Mouse (Mus musculus) small intestine, adult 2 months (tissue): ENCODE measurements around the gene Ipo4. TPM values are rescaled to one million over a fixed set of nuclear protein-coding genes. Genes with fewer than 3 reads are reported as not detected.

Source experiments
- H3K27ac ChIP-seq: fragments of 200-500 bp; 2 replicates; pipeline ENCODE4 v1.5.1; 2012; ENCODE audit warnings: low read depth, low read length, control low read depth, inconsistent platforms; ENCODE audit not compliant: insufficient read depth
- H3K27me3 ChIP-seq: fragments of 200-500 bp; 2 replicates; pipeline ENCODE4 v1.6.1; 2012; ENCODE audit warnings: mild to moderate bottlenecking, moderate library complexity, low read length, inconsistent platforms; ENCODE audit not compliant: control insufficient read depth, insufficient read depth
- H3K36me3 ChIP-seq: fragments of 200-500 bp; 2 replicates; pipeline ENCODE4 v1.6.1; 2012; ENCODE audit warnings: mild to moderate bottlenecking, low read length, control low read depth, inconsistent platforms; ENCODE audit not compliant: control insufficient read depth, insufficient read depth
- H3K4me1 ChIP-seq: fragments of 200-500 bp; 2 replicates; pipeline ENCODE4 v1.6.1; 2012; ENCODE audit warnings: low read length, inconsistent platforms, mixed read lengths; ENCODE audit not compliant: control insufficient read depth, insufficient read depth, insufficient read length
- H3K4me3 ChIP-seq: fragments of 200-500 bp; 2 replicates; pipeline ENCODE4 v1.5.1; 2012; ENCODE audit warnings: low read depth, mild to moderate bottlenecking, control low read depth, inconsistent platforms, low read length, moderate library complexity
- CTCF ChIP-seq: fragments of 200-500 bp; IDR thresholded peaks from 2 replicates; pipeline ENCODE4 v1.5.1; 2012; ENCODE audit warnings: low read depth, mild to moderate bottlenecking, control low read depth, inconsistent platforms, low read length, moderate library complexity, mixed read lengths; ENCODE audit not compliant: insufficient replicate concordance, insufficient read length; ENCODE audit errors: extremely low read depth
- POLR2A ChIP-seq: fragments of 200-500 bp; IDR thresholded peaks from 2 replicates; pipeline ENCODE4 v1.6.1; 2012; ENCODE audit warnings: low read depth, mild to moderate bottlenecking, control low read depth, inconsistent platforms, low read length, moderate library complexity
- WGBS: fragments of 180-500 bp; shearing (Covaris S2); methylation state at CpG from one replicate; pipeline ENCODE4 v1.1.7; 2018; 5-methylcytosine and 5-hydroxymethylcytosine counted together
- polyA plus RNA-seq: library from polyadenylated mRNA; depleted of rRNA; stranded (reverse); fragments of >200 nt; gene quantifications from 2 replicates; pipeline ENCODE4 v1.2.3, GENCODE M21; 2012

Ipo4 gene
- polyA plus RNA-seq, 1 experiment = 37.2 TPM

DNA sequence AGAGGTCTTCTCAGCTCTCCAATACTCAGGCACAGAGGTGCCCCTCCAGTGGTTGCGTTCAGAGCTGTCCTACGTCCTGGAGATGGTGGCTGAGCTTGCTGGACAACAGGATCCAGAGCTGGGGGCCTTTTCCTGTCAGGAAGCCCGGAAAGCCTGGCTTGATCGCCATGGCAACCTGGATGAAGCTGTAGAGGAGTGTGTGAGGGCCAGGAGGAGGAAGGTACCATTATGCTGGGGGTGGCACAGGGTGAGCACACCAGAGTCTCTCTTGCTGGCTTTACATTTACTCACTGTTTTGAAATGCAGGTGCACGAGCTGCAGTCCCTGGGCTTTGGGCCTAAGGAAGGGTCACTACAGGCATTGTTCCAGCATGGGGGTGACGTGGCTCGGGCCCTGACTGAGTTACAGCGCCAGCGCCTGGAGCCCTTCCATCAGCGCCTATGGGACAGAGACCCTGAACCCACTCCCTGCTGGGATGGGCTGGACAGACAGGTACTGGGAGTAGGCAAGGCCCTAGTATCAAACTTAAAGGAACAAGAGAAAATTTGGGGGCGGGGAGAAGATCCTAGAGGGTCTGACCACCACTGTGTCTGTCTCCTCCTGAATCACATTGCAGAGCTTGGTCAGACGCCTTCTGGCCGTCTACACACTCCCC is 39.6 kb downstream of the Ipo4 start:
- TF ChIP-seq POLR2A = no peak
- no peak for TF ChIP-seq CTCF
- peaks cover 58% of the 10 kb centered on the region for H3K36me3 ChIP-seq
- H3K4me3 ChIP-seq = no peak overlapping the region

DNA sequence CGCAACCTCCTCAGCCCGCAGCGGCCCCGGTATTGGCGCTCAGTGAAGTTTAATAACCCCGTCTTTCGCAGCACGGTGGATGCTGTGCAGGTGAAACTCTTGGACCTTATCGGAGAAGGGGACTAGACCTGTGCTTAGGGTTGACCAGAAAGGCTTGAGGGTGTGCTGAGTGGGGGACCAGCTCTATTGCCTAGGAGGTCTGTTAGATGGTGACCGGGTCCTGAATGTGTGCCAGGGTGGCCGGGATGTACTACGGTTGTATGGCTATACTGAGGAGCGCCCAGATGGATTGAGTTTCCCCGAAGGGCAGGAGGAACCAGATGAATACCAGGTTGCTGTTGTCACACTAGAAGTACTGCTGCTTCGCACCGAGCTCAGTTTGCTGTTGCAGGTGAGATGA is 43.5 kb downstream of the Ipo4 start:
- H3K4me1 ChIP-seq = peaks cover 7% of the 10 kb centered on the region
- H3K36me3 ChIP-seq = peaks cover 44% of the 10 kb centered on the region
- 1% methylated on average over 16 of the region's 16 CpGs for WGBS
- no peak for TF ChIP-seq CTCF
- TF ChIP-seq POLR2A = no peak
- no peaks in the 10 kb centered on the region for H3K27me3 ChIP-seq
- peak overlapping the region; percentile 87 for H3K27ac ChIP-seq
- peak overlapping the region; percentile 86 for H3K4me3 ChIP-seq

More for the DNA sequence above, 39.6 kb downstream of the Ipo4 start:
- WGBS = 89% methylated on average over 13 of the region's 13 CpGs
- Histone ChIP-seq H3K27ac (no peak overlapping the region), H3K27me3 (no peaks in the 10 kb centered on the region), H3K4me1 (peaks cover 4% of the 10 kb centered on the region)

DNA sequence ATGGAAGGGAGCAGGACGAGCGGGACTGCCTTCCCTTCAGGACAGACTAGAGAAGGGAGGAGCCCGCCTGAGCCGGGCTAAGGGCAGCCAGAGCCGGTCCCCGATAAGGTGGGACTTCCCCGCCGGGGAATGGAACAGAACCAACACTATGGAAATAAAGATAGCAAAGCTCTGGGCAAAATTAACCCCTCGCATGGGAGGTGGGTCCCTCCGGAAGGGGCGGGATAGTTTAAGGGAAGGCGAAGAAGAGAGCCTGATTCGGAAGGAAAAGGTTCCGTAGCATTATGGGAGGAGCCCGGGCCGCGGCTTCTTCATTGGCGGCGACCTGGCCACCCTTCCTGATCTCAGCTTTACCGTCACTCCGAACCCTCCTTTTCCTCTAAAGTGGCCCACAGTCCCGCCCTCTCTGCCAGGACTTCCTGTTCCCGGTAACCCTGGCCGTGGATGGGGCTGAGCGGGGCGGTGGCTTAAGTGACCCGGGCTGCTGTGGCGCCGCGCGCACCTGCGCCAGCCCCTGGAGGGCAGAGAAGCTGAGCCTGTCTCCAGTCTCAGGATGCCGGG is 44.3 kb downstream of the Ipo4 start, which contains the start of gene Rnf31:
Rnf31 (plus strand) TSS at position 378 of the 561 bp plus-strand sequence.
- Histone ChIP-seq H3K36me3 (peaks cover 40% of the 10 kb centered on the region), H3K4me3 (peak within 1 kb of the TSS; percentile 86), H3K4me1 (peaks cover 7% of the 10 kb centered on the region), H3K27ac (peak within 1 kb of the TSS; percentile 99), H3K27me3 (no peaks in the 10 kb centered on the region)
- WGBS = under 1% methylated on average over 33 of the region's 33 CpGs
- TF ChIP-seq POLR2A = peak; percentile 85
- TF ChIP-seq CTCF = no peak

DNA sequence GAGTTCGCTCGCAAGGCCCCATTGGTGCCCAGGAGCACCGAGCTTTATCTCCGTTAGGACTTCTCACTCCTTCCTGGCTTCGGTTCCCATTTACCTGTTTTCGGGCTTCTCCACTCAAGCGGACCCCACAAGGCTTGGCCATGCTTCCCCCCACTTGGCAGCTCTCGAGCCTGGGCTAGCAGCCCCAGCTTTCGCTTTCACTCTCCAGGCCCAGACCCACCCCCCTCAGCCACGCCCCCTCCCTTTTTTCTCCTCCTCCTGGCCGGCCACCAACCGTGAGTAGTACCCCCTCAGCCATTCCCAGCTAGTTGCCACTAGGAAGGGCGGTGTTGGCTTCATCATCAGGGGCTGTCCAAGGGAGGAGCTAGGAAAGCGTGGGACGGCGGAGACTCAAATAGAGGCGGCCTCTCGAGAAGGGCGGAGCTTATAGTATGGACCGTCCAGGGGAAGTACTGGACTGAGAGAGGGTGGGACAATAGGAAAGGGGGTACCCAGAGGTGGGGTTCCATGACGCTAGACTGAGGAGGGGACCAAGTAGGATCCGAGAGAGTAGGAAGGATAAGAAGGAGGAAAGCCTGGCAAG is 44.9 kb downstream of the Ipo4 start, which contains the start of gene Psme2:
Psme2 (minus strand) TSS at position 366 of the 583 bp plus-strand sequence.
- Histone ChIP-seq H3K4me1 (peaks cover 7% of the 10 kb centered on the region), H3K4me3 (peak within 1 kb of the TSS; percentile 86), H3K36me3 (peaks cover 35% of the 10 kb centered on the region), H3K27me3 (no peaks in the 10 kb centered on the region), H3K27ac (peak within 1 kb of the TSS; percentile 99)
- WGBS = under 1% methylated on average over 22 of the region's 22 CpGs
- TF ChIP-seq CTCF (no peak), POLR2A (peak; percentile 52; the same call in 1 of the 2 replicates)

DNA sequence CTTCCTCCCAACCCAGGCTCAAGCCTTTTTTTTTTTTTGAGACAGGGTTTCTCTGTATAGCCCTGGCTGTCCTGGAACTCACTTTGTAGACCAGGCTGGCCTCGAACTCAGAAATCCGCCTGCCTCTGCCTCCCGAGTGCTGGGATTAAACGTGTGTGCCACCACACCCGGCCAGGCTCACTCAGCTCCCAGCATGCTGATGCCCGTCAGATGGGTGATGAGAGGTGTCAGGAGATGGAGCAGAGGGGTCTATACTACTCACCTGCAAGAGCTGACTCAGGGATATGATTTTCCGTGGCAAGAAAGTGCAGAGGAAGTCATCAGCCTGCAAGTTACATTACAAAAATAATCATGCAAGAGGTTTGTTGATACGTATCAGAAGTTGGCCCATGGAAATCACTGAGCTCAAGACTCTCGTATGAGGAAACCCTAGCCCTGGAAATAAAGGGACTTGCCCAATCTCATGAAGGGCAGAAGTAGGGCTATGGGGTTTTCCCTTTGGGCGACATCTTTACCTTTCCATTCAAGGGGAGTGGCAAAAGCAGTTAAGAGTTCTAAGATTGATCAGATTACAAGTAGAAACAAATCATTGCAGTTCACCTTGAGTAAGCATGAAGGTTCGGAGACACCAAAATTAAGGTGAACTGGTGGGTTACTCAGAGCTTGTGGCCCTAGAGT is 45.8 kb downstream of the Ipo4 start:
- Histone ChIP-seq H3K4me3 (peak overlapping the region; percentile 86), H3K27me3 (no peaks in the 10 kb centered on the region), H3K27ac (peak overlapping the region; percentile 90), H3K36me3 (peaks cover 25% of the 10 kb centered on the region), H3K4me1 (peaks cover 7% of the 10 kb centered on the region)
- TF ChIP-seq CTCF (no peak), POLR2A (no peak)
- 39% methylated on average over 11 of the region's 11 CpGs for WGBS

DNA sequence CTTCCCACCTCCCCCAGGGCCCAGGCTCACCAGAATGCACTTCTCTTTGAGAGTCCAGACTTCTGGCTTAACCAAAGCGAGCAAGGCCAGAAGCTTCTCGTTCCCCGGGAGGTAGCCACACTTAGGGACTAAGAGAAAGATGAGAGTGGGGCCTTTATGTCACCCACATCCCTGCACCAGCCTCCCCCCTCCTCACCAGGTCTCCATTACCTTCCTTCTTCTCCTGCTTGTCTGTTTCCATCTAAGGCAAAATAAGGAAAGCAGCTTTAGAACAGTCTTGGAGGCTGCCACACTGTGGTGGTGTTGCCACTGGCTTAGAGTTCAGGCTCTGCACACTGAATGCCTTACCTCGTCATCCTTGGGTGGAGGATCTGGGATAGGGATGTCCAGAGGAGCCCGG is 46.5 kb downstream of the Ipo4 start:
- Histone ChIP-seq H3K27me3 (no peaks in the 10 kb centered on the region), H3K4me1 (peaks cover 6% of the 10 kb centered on the region), H3K36me3 (peaks cover 21% of the 10 kb centered on the region), H3K4me3 (peak overlapping the region; percentile 48), H3K27ac (no peak overlapping the region)
- TF ChIP-seq CTCF (no peak), POLR2A (no peak)
- 90% methylated on average over 5 of the region's 5 CpGs for WGBS

DNA sequence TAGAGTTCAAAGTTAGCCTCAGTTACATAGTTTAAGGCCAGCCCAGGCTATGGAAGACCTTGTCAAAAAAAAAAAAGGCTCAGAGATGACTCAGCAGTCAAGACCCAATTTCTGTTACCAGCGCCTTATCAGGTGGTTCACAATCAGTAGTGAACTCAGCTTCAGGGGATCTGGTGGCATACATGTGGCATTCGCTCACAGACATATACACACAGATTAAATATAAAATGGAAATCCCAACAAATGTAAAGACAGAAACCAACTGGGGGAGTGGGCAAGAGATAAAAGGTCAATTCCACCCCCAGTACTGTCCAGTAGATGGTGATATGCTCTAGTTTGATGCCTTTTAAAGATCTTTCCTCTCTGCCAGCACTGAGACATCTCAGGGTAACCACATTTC is 49.6 kb downstream of the Ipo4 start:
- 47% methylated on average over 2 of the region's 2 CpGs for WGBS

More for the DNA sequence above, 49.6 kb downstream of the Ipo4 start:
- peaks cover 29% of the 10 kb centered on the region for H3K36me3 ChIP-seq
- no peaks in the 10 kb centered on the region for H3K27me3 ChIP-seq
- H3K27ac ChIP-seq = peak overlapping the region; percentile 93
- TF ChIP-seq CTCF (no peak), POLR2A (no peak)
- peaks cover 3% of the 10 kb centered on the region; the same call in 1 of the 2 replicates for H3K4me1 ChIP-seq
- H3K4me3 ChIP-seq = no peak overlapping the region
